Mouse (Mus musculus) natural killer cell, adult 2 months (primary cell): Measurements from ENCODE around the gene Agtpbp1.

Source experiments
- DNase-seq, 2 experiments: peaks; one replicate each; pipeline ENCODE4 v3.0.0; 2022; ENCODE audit warnings: low spot score in 2 of 2

The Agtpbp1 gene

GRCm38 (mm10) chr13:59534301-59534700 is 50.7 kb downstream of the Agtpbp1 start:
- no peak for DNase-seq

GRCm38 (mm10) chr13:59533331-59533730 is 51.7 kb downstream of the Agtpbp1 start:
- no peak for DNase-seq

- peak in 1 of 2 experiments; percentile 15 for DNase-seq
These were observed 53.8 kb downstream of the Agtpbp1 start for GRCm38 (mm10) chr13:59531203-59531602.

- DNase-seq = no peak
These were observed 54.5 kb downstream of the Agtpbp1 start for GRCm38 (mm10) chr13:59530491-59530890.

DNA sequence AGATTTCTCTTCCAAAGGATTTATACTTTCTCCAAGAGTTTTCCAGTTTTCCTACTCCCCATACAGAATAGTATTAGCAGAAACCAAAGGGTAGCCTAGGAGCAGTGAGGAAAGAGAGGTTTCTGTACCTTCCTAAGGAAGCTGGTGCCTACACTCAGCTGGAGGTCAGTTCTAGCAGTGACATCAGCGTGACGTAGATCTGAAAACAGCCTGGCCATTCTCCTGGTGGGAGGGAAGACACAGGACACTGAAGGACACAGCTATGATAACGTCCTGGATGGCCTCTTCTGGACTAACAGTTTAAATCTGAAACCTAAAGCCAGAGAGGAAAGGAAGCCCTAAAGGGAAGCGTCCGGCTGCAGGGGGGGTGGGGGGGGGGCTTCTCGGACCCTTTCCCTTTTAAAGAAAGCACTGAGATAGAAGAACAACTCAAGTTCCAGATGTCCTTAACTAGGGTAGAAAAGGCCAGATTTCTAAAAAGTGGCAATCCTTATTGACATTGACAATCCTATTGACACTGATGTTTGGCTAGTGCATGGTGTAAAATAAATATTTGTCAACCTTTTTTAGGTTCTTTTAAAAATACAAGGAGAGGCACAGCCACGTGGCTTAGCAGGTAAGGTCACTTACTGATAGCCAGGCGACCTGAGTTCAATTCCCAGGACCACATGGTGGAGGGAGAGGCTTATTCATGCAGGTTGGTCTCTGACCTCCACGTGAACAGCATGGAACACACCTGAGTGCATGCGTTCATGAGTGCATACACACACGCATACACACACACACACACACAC is 63.6 kb downstream of the Agtpbp1 start:
- DNase-seq = no peak

DNA sequence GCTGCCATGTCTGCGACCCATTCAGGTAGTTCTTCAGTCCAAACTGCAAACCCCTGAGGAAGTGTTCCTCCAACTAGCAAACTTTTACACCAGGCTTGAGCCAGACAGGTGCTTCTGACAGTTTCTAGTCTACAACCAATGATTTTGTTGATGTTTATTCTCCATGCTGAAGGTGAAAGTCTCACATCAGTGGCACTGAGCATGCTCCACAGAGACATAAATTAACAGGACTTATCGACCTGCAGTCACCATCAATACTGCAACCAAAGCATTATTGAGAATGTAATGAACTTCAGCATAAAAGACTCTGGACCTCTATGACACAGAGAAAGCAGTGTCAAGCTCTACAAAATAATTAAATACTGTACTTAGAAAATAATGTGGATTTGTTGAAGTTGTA is 64.2 kb downstream of the Agtpbp1 start:
- DNase-seq = no peak

GRCm38 (mm10) chr13:59519479-59519878 is 65.5 kb downstream of the Agtpbp1 start:
- no peak for DNase-seq

DNA sequence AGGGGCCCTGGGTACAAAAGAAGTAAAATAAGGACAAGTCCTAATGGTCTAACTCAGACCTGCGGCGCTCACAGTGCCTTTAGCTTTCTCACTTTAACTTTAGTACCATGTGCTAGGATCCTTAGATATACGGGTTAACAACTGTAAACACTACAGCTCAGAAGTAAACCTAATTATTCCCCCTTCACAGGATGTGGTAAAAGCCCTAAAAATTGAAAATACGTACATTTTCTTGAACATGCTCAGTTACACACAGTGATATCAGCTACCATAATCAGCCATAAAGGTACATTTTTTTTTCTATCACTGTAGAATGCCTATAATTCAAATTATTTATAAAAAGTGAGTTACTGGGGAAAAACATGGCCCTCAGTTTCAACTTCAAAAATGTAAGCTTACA is 67.0 kb downstream of the Agtpbp1 start:
- no peak for DNase-seq

DNA sequence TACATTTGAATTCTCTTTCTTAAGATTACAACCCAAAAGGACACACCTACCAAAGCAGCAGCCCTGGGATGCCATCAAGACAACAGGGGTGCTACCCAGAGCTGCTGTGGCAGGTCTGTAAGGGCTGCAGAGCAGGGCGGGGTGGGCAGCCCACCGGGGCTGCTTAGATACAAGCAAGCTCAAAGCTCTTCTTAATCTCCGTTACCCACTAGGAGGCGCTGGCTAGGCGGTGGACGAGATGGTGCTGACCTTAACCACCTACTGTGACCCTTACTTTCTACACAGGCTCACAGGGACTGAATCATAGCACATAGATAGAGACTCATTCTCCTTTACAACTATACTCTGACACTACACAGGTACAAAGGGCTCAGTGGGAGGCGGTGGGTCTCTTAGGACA is 70.0 kb downstream of the Agtpbp1 start:
- DNase-seq = peak; percentile 13 to 36

GRCm38 (mm10) chr13:59509644-59510366 is 75.2 kb downstream of the Agtpbp1 start:
- no peak for DNase-seq

DNA sequence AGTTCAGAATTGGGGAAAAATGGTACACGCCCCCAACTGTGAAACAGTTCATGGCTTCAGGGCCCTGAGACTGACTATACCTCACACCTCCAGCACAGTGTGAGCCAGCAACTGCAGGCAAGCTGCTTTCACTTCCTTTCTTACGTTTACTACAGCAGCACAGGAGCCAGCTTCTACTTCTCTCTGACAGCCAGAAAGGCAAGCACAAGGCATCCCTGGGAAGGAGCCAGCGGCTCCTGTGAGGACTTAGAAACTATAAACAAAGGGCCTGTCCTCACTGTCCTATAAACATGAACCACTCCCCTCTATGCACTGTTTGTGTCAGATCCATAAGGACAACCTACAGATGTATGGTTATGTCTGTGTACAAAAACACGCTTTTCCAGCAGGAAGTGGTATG is 76.4 kb downstream of the Agtpbp1 start:
- DNase-seq = peak; percentile 17 to 21

DNA sequence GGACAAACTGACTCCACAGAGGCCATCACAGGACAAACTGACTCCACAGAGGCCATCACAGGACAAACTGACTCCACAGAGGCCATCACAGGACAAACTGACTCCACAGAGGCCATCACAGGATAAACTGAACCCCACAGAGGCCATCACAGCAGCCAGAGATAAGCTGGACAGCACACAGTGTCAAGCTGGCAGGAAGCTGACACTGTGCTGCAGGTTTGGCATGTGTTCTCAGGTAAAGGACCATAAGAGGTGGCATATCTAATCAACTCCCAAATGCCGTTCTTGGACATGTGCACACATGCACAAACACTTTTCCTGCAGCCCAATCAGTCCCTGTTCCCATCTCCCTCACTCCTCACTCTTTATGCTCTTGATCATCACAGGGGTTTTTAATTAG is 78.6 kb downstream of the Agtpbp1 start:
- no peak for DNase-seq

- DNase-seq = no peak
These were observed 79.2 kb downstream of the Agtpbp1 start for GRCm38 (mm10) chr13:59505867-59506266.

GRCm38 (mm10) chr13:59503581-59503980 is 81.4 kb downstream of the Agtpbp1 start:
- DNase-seq = no peak

DNA sequence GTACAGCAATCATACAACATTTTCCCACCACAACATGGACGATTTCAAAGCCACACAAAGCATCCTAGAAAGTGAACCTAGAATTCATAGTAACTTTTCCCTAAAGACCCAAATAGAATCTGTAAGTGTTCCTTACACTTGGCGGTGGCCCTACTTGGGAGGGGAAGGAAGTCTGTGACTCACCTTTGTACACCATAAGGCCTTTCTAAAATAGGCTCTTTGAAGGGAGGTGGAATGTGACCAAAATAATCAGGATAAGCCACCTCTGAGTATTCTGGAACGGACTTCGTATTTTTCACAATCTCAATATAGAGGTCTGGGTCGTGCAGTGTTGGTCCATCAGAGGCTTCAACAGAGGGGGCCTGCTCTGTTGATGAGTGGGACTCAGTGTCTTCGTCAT is 85.2 kb downstream of the Agtpbp1 start:
- DNase-seq = no peak

GRCm38 (mm10) chr13:59499374-59499773 is 85.7 kb downstream of the Agtpbp1 start:
- DNase-seq = no peak

DNA sequence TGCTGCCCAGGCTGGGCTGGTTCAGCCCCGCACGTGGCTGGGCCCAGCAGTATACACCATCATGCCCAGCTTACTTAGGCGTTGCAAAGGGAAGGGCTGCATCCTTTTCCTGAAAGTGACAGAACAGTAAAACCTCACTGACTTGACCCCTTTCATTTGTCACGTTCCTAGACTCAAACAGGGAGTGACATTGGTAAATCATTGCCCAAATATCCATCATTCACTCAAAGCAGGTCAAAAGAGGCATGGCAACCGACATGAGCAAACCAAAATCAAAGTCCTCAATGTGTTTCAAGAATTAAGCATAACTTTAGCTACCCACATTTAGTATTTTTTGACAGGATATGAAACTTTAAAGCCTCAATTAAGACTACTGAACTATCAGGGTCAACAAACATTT is 86.8 kb downstream of the Agtpbp1 start:
- DNase-seq = no peak

DNA sequence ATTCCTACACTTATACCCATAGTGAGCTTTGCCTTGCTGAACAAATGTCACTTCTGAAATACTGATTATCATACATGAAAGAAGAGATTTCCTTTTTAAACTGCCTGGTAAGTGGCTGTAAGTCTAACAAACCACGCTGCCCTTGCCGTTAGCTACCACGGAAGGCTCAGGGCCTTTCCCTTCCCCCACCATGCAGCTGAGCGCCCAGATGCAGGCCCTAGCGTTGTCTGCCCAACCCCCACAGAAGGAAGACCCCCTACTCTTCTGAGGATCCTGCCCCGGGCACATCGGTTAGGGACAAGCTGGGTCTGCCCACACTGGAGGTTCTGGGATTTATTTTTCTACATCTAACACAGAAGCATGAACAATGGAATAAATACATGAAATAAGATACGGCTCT is 89.2 kb downstream of the Agtpbp1 start:
- DNase-seq = no peak

DNA sequence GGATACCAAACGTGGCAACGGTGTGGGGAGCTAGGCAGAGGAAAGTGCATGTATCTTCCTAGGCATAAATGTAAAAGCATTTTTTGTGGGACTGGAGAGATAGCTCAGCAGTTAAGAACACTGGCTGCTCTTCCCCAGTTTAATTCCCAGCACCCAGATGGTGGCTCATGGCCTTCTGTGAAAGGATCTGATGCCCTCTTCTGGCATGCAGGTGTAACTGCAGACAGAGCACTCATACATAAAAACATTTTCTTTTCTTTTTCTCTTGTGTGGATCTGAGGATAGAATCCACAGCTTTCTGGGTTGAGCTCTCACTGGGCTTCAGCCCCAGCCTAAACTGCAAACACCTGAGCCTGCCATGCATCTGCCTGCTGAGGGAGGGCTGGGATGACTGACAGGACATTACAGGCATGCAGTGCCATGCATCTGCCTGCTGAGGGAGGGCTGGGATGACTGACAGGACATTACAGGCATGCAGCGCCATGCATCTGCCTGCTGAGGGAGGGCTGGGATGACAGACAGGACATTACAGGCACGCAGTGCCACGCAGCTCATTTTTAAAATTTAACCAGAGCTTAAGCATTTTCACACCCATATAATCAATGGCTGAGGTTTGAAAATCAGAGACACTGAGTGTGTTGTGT is 90.3 kb downstream of the Agtpbp1 start:
- DNase-seq = no peak

DNA sequence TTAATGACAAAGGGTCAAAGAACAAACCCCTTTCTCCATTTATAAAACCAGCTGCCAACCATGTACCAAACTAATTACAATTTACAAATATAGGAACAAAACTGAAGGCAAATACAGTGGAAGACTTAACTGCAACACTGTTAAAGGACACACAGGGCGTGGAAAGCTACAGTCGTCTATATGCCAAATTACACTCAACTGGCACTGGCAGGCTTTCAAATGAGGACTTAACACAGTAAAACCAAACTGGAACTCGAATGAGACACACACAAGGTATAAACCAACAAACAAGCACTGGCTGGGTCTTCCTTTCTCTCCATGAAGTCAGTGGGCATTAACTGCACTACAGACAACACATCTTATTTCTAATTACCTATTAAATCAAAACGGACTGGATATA is 94.3 kb downstream of the Agtpbp1 start:
- DNase-seq = no peak

GRCm38 (mm10) chr13:59489143-59489542 is 95.9 kb downstream of the Agtpbp1 start:
- DNase-seq = no peak

- no peak for DNase-seq
These were observed 97.7 kb downstream of the Agtpbp1 start for GRCm38 (mm10) chr13:59487287-59487686.

GRCm38 (mm10) chr13:59486243-59486642 is 98.8 kb downstream of the Agtpbp1 start:
- no peak for DNase-seq
